Mouse (Mus musculus): ENCODE data around the gene Frem1. TPM values are rescaled to one million over a fixed set of nuclear protein-coding genes. Genes with fewer than 3 reads are reported as not detected.

The Frem1 gene
- polyA plus RNA-seq, 1 experiment from 2014 or later: 4.8 TPM

GRCm38 (mm10) chr4:82891566-82891965, 160.6 kb downstream of the Frem1 start:
- Histone ChIP-seq H3K27me3 (replicated peaks; ENCODE audit: control insufficient read depth, insufficient read depth, low read length) (no peaks in the 10 kb centered on the region), H3K9me3 (ENCODE audit: control insufficient read depth, low read length) (no peaks in the 10 kb centered on the region), H3K27ac (ENCODE audit: low read depth, low read length) (no peak overlapping the region), H3K36me3 (ENCODE audit: control insufficient read depth, insufficient read depth, low read length) (no peaks in the 10 kb centered on the region), H3K4me1 (replicated peaks; ENCODE audit: control insufficient read depth, insufficient read depth, low read length) (no peaks in the 10 kb centered on the region), H3K4me2 (no peak overlapping the region), H3K4me3 (ENCODE audit: low read depth, low read length) (no peak overlapping the region), H3K9ac (ENCODE audit: low read depth, low read length) (no peak overlapping the region)
- DNase-seq (ENCODE audit: low spot score): no peak
- ATAC-seq (replicated peaks; ENCODE audit: low FRiP score): no peak
- WGBS: 83% methylated on average over 2 of the region's 2 CpGs

- Histone ChIP-seq H3K4me3 (ENCODE audit: low read depth, low read length) (no peak overlapping the region), H3K27me3 (replicated peaks; ENCODE audit: control insufficient read depth, insufficient read depth, low read length) (no peaks in the 10 kb centered on the region), H3K4me1 (replicated peaks; ENCODE audit: control insufficient read depth, insufficient read depth, low read length) (no peaks in the 10 kb centered on the region), H3K9me3 (ENCODE audit: control insufficient read depth, low read length) (no peaks in the 10 kb centered on the region), H3K27ac (ENCODE audit: low read depth, low read length) (no peak overlapping the region), H3K4me2 (no peak overlapping the region), H3K9ac (ENCODE audit: low read depth, low read length) (no peak overlapping the region), H3K36me3 (ENCODE audit: control insufficient read depth, insufficient read depth, low read length) (no peaks in the 10 kb centered on the region)
- ATAC-seq (replicated peaks; ENCODE audit: low FRiP score) (no peak), DNase-seq (ENCODE audit: low spot score) (no peak)
- 85% methylated on average over 7 of the region's 7 CpGs for WGBS
Measured at GRCm38 (mm10) chr4:82891049-82891448, 161.1 kb downstream of the Frem1 start.

GRCm38 (mm10) chr4:82890585-82890984, 161.6 kb downstream of the Frem1 start:
- Histone ChIP-seq H3K4me1 (replicated peaks; ENCODE audit: control insufficient read depth, insufficient read depth, low read length) (no peaks in the 10 kb centered on the region), H3K36me3 (ENCODE audit: control insufficient read depth, insufficient read depth, low read length) (no peaks in the 10 kb centered on the region), H3K4me3 (ENCODE audit: low read depth, low read length) (no peak overlapping the region), H3K27ac (ENCODE audit: low read depth, low read length) (no peak overlapping the region), H3K9me3 (ENCODE audit: control insufficient read depth, low read length) (no peaks in the 10 kb centered on the region), H3K4me2 (no peak overlapping the region), H3K27me3 (replicated peaks; ENCODE audit: control insufficient read depth, insufficient read depth, low read length) (no peaks in the 10 kb centered on the region), H3K9ac (ENCODE audit: low read depth, low read length) (no peak overlapping the region)
- ATAC-seq (replicated peaks; ENCODE audit: low FRiP score): no peak
- DNase-seq (ENCODE audit: low spot score): no peak
- 78% methylated on average over 4 of the region's 4 CpGs for WGBS

- H3K27ac ChIP-seq (ENCODE audit: low read depth, low read length): no peak overlapping the region
- H3K4me2 ChIP-seq: no peak overlapping the region
- H3K36me3 ChIP-seq (ENCODE audit: control insufficient read depth, insufficient read depth, low read length): no peaks in the 10 kb centered on the region
- no peaks in the 10 kb centered on the region for H3K4me1 ChIP-seq (replicated peaks; ENCODE audit: control insufficient read depth, insufficient read depth, low read length)
- no peak overlapping the region for H3K9ac ChIP-seq (ENCODE audit: low read depth, low read length)
- no peak overlapping the region for H3K4me3 ChIP-seq (ENCODE audit: low read depth, low read length)
- DNase-seq (ENCODE audit: low spot score) (no peak), ATAC-seq (replicated peaks; ENCODE audit: low FRiP score) (no peak)
- H3K9me3 ChIP-seq (ENCODE audit: control insufficient read depth, low read length): no peaks in the 10 kb centered on the region
- 57% methylated on average over 2 of the region's 2 CpGs for WGBS
- H3K27me3 ChIP-seq (replicated peaks; ENCODE audit: control insufficient read depth, insufficient read depth, low read length): no peaks in the 10 kb centered on the region
Measured at GRCm38 (mm10) chr4:82886148-82886547, 166.0 kb downstream of the Frem1 start.

GRCm38 (mm10) chr4:82885535-82885913, 166.6 kb downstream of the Frem1 start:
- Histone ChIP-seq H3K4me2 (no peak overlapping the region), H3K4me1 (replicated peaks; ENCODE audit: control insufficient read depth, insufficient read depth, low read length) (no peaks in the 10 kb centered on the region), H3K4me3 (ENCODE audit: low read depth, low read length) (no peak overlapping the region), H3K27ac (ENCODE audit: low read depth, low read length) (no peak overlapping the region), H3K9me3 (ENCODE audit: control insufficient read depth, low read length) (no peaks in the 10 kb centered on the region), H3K27me3 (replicated peaks; ENCODE audit: control insufficient read depth, insufficient read depth, low read length) (no peaks in the 10 kb centered on the region), H3K36me3 (ENCODE audit: control insufficient read depth, insufficient read depth, low read length) (no peaks in the 10 kb centered on the region), H3K9ac (ENCODE audit: low read depth, low read length) (no peak overlapping the region)
- no peak for ATAC-seq (replicated peaks; ENCODE audit: low FRiP score)
- no peak for DNase-seq (ENCODE audit: low spot score)
- 37% methylated on average over 1 of the region's 1 CpGs for WGBS

GRCm38 (mm10) chr4:82884636-82885534, 167.3 kb downstream of the Frem1 start, which contains the start of gene Cer1:
Gene Cer1, minus strand, starts transcription at chr4:82885148.
- WGBS: 65% methylated on average over 19 of the region's 19 CpGs
- DNase-seq (ENCODE audit: low spot score) (no peak), ATAC-seq (replicated peaks; ENCODE audit: low FRiP score) (no peak)
- Histone ChIP-seq H3K4me2 (no peak within 1 kb of the TSS), H3K9me3 (ENCODE audit: control insufficient read depth, low read length) (no peaks in the 10 kb centered on the region), H3K36me3 (ENCODE audit: control insufficient read depth, insufficient read depth, low read length) (no peaks in the 10 kb centered on the region), H3K4me3 (ENCODE audit: low read depth, low read length) (no peak within 1 kb of the TSS), H3K27me3 (replicated peaks; ENCODE audit: control insufficient read depth, insufficient read depth, low read length) (no peaks in the 10 kb centered on the region), H3K9ac (ENCODE audit: low read depth, low read length) (no peak within 1 kb of the TSS), H3K27ac (ENCODE audit: low read depth, low read length) (no peak within 1 kb of the TSS), H3K4me1 (replicated peaks; ENCODE audit: control insufficient read depth, insufficient read depth, low read length) (no peaks in the 10 kb centered on the region)

- no peaks in the 10 kb centered on the region for H3K36me3 ChIP-seq (ENCODE audit: control insufficient read depth, insufficient read depth, low read length)
- no peak overlapping the region for H3K4me2 ChIP-seq
- H3K4me1 ChIP-seq (replicated peaks; ENCODE audit: control insufficient read depth, insufficient read depth, low read length): no peaks in the 10 kb centered on the region
- no peaks in the 10 kb centered on the region for H3K9me3 ChIP-seq (ENCODE audit: control insufficient read depth, low read length)
- ATAC-seq (replicated peaks; ENCODE audit: low FRiP score) (no peak), DNase-seq (ENCODE audit: low spot score) (no peak)
- H3K9ac ChIP-seq (ENCODE audit: low read depth, low read length): no peak overlapping the region
- 77% methylated on average over 9 of the region's 9 CpGs for WGBS
- H3K4me3 ChIP-seq (ENCODE audit: low read depth, low read length): no peak overlapping the region
- no peaks in the 10 kb centered on the region for H3K27me3 ChIP-seq (replicated peaks; ENCODE audit: control insufficient read depth, insufficient read depth, low read length)
- H3K27ac ChIP-seq (ENCODE audit: low read depth, low read length): no peak overlapping the region
Measured at GRCm38 (mm10) chr4:82882500-82882899, 169.6 kb downstream of the Frem1 start.

GRCm38 (mm10) chr4:82881366-82881765, 170.8 kb downstream of the Frem1 start:
- no peak overlapping the region for H3K27ac ChIP-seq (ENCODE audit: low read depth, low read length)
- no peak overlapping the region for H3K4me2 ChIP-seq
- H3K9me3 ChIP-seq (ENCODE audit: control insufficient read depth, low read length): no peaks in the 10 kb centered on the region
- no peak overlapping the region for H3K9ac ChIP-seq (ENCODE audit: low read depth, low read length)
- 74% methylated on average over 3 of the region's 3 CpGs for WGBS
- ATAC-seq (replicated peaks; ENCODE audit: low FRiP score): no peak
- H3K4me3 ChIP-seq (ENCODE audit: low read depth, low read length): no peak overlapping the region
- no peaks in the 10 kb centered on the region for H3K4me1 ChIP-seq (replicated peaks; ENCODE audit: control insufficient read depth, insufficient read depth, low read length)
- no peaks in the 10 kb centered on the region for H3K27me3 ChIP-seq (replicated peaks; ENCODE audit: control insufficient read depth, insufficient read depth, low read length)
- H3K36me3 ChIP-seq (ENCODE audit: control insufficient read depth, insufficient read depth, low read length): no peaks in the 10 kb centered on the region
- no peak for DNase-seq (ENCODE audit: low spot score)

GRCm38 (mm10) chr4:82880243-82880642, 171.9 kb downstream of the Frem1 start:
- WGBS: 80% methylated on average over 2 of the region's 2 CpGs
- no peaks in the 10 kb centered on the region for H3K9me3 ChIP-seq (ENCODE audit: control insufficient read depth, low read length)
- H3K27me3 ChIP-seq (replicated peaks; ENCODE audit: control insufficient read depth, insufficient read depth, low read length): no peaks in the 10 kb centered on the region
- H3K4me1 ChIP-seq (replicated peaks; ENCODE audit: control insufficient read depth, insufficient read depth, low read length): no peaks in the 10 kb centered on the region
- H3K4me3 ChIP-seq (ENCODE audit: low read depth, low read length): no peak overlapping the region
- H3K9ac ChIP-seq (ENCODE audit: low read depth, low read length): no peak overlapping the region
- no peaks in the 10 kb centered on the region for H3K36me3 ChIP-seq (ENCODE audit: control insufficient read depth, insufficient read depth, low read length)
- no peak for ATAC-seq (replicated peaks; ENCODE audit: low FRiP score)
- H3K4me2 ChIP-seq: no peak overlapping the region
- H3K27ac ChIP-seq (ENCODE audit: low read depth, low read length): no peak overlapping the region
- DNase-seq (ENCODE audit: low spot score): no peak

All from liver, embryonic 11.5 days (tissue).